Mouse (Mus musculus) neural tube, embryonic 12.5 days (tissue): ENCODE measurements at regions not wholly inside any gene's neighbourhood (a gene's known extent, or its start where the extent isn't known, plus 50 kb on each side); places are given as distances from the start of the nearest gene placed in this dataset. TPM values are rescaled to one million over a fixed set of nuclear protein-coding genes. Genes with fewer than 3 reads are reported as not detected.

Source experiments
- microRNA-seq: library from miRNA; unstranded; fragments of <30 nt; microRNA quantifications from one replicate; pipeline ENCODE4, GENCODE M21; 2017

Small RNAs in the stretch of these regions (microRNA-seq; reads per million reads assigned to microRNA genes)
- not detected for gene Mir6351
